Mouse (Mus musculus) kidney, embryonic 16.5 days (tissue): ENCODE results near the gene Gfer. TPM values are rescaled to one million over a fixed set of nuclear protein-coding genes. Genes with fewer than 3 reads are reported as not detected.

Source experiments
- ATAC-seq: fragments of 200-750 bp; cut with Nextera tagmentation; 2 replicates; pipeline ENCODE4 v1.8.0; 2017; ENCODE audit warnings: moderate TSS enrichment; ENCODE audit not compliant: low FRiP score, low TSS enrichment
- H3K27ac ChIP-seq: fragments of 300-500 bp; sonication (generic); 2 replicates; pipeline ENCODE4 v1.5.1; 2014; ENCODE audit warnings: low read length
- H3K27me3 ChIP-seq: fragments of 300-500 bp; sonication (generic); 2 replicates; pipeline ENCODE4 v1.6.1; 2014; ENCODE audit warnings: low read length, control low read depth, mixed read lengths; ENCODE audit not compliant: insufficient read depth
- H3K36me3 ChIP-seq: fragments of 300-500 bp; sonication (generic); 2 replicates; pipeline ENCODE4 v1.6.1; 2014; ENCODE audit warnings: low read length, control low read depth, mixed read lengths; ENCODE audit not compliant: insufficient read depth
- H3K4me1 ChIP-seq: fragments of 300-500 bp; sonication (generic); 2 replicates; pipeline ENCODE4 v1.6.1; 2014; ENCODE audit warnings: low read length, control low read depth, mixed read lengths; ENCODE audit not compliant: insufficient read depth
- H3K4me2 ChIP-seq: fragments of 300-500 bp; sonication (generic); replicated peaks from 2 replicates; pipeline ENCODE4 v1.6.1; 2014; ENCODE audit warnings: low read depth, low read length
- H3K4me3 ChIP-seq: fragments of 300-500 bp; sonication (generic); 2 replicates; pipeline ENCODE4 v1.5.1; 2014; ENCODE audit warnings: mild to moderate bottlenecking, low read length
- H3K9ac ChIP-seq: fragments of 300-500 bp; sonication (generic); replicated peaks from 2 replicates; pipeline ENCODE4 v1.6.1; 2014; ENCODE audit warnings: low read length
- H3K9me3 ChIP-seq: fragments of 300-500 bp; sonication (generic); 2 replicates; pipeline ENCODE4 v1.6.1; 2016; ENCODE audit warnings: low read length, control low read depth
- WGBS: fragments of 180-500 bp; shearing (Covaris S2); extraction: QIAGEN DNeasy Blood & Tissue Kit; methylation state at CpG from one replicate; pipeline ENCODE4 v1.1.7; 2014; 5-methylcytosine and 5-hydroxymethylcytosine counted together
- polyA plus RNA-seq: library from polyadenylated mRNA; unstranded; fragments of >200 nt; fragmentation: Nextera tagmentation; extraction: Ambion mirVana; gene quantifications from 2 replicates; pipeline ENCODE4 v1.2.1, GENCODE M21; 2015

Gfer gene
- polyA plus RNA-seq, 1 experiment from 2014 or later = 44.4 TPM

- Histone ChIP-seq H3K4me2 (no peak overlapping the region), H3K4me1 (peaks cover 20% of the 10 kb centered on the region), H3K9ac (no peak overlapping the region), H3K9me3 (no peaks in the 10 kb centered on the region), H3K4me3 (no peak overlapping the region), H3K27ac (no peak overlapping the region), H3K27me3 (no peaks in the 10 kb centered on the region), H3K36me3 (no peaks in the 10 kb centered on the region)
- WGBS = 88% methylated on average over 1 of the region's 1 CpGs
- ATAC-seq = no peak
Measured at GRCm38 (mm10) chr17:24734513-24734912, 38.6 kb upstream of the Gfer start.

GRCm38 (mm10) chr17:24733434-24734050 is 37.6 kb upstream of the Gfer start:
- 91% methylated on average over 21 of the region's 21 CpGs for WGBS
- Histone ChIP-seq H3K36me3 (no peaks in the 10 kb centered on the region), H3K4me3 (no peak overlapping the region), H3K4me2 (no peak overlapping the region), H3K9ac (no peak overlapping the region), H3K4me1 (peaks cover 20% of the 10 kb centered on the region), H3K27me3 (no peaks in the 10 kb centered on the region), H3K27ac (no peak overlapping the region), H3K9me3 (no peaks in the 10 kb centered on the region)
- ATAC-seq = no peak

GRCm38 (mm10) chr17:24732233-24732935 is 36.4 kb upstream of the Gfer start:
- Histone ChIP-seq H3K9me3 (no peaks in the 10 kb centered on the region), H3K4me2 (no peak overlapping the region), H3K9ac (no peak overlapping the region), H3K4me1 (peaks cover 12% of the 10 kb centered on the region), H3K27me3 (no peaks in the 10 kb centered on the region), H3K27ac (no peak overlapping the region), H3K36me3 (no peaks in the 10 kb centered on the region), H3K4me3 (no peak overlapping the region)
- WGBS = 76% methylated on average over 12 of the region's 12 CpGs
- no peak for ATAC-seq

GRCm38 (mm10) chr17:24730787-24731186 is 34.8 kb upstream of the Gfer start:
- no peak overlapping the region for H3K27ac ChIP-seq
- H3K27me3 ChIP-seq = no peaks in the 10 kb centered on the region
- H3K36me3 ChIP-seq = no peaks in the 10 kb centered on the region
- H3K4me1 ChIP-seq = peaks cover 3% of the 10 kb centered on the region
- no peak overlapping the region for H3K9ac ChIP-seq
- no peak overlapping the region for H3K4me3 ChIP-seq
- WGBS = 82% methylated on average over 14 of the region's 14 CpGs
- H3K4me2 ChIP-seq = no peak overlapping the region
- ATAC-seq = no peak
- H3K9me3 ChIP-seq = no peaks in the 10 kb centered on the region

GRCm38 (mm10) chr17:24729067-24729466 is 33.1 kb upstream of the Gfer start:
- H3K9me3 ChIP-seq = no peaks in the 10 kb centered on the region
- no peak overlapping the region for H3K27ac ChIP-seq
- no peak overlapping the region for H3K4me3 ChIP-seq
- H3K4me1 ChIP-seq = no peaks in the 10 kb centered on the region
- ATAC-seq = no peak
- WGBS = 71% methylated on average over 6 of the region's 6 CpGs
- no peaks in the 10 kb centered on the region for H3K36me3 ChIP-seq
- H3K4me2 ChIP-seq = no peak overlapping the region
- no peaks in the 10 kb centered on the region for H3K27me3 ChIP-seq
- H3K9ac ChIP-seq = no peak overlapping the region

GRCm38 (mm10) chr17:24728184-24728583 is 32.2 kb upstream of the Gfer start:
- Histone ChIP-seq H3K36me3 (no peaks in the 10 kb centered on the region), H3K27me3 (no peaks in the 10 kb centered on the region), H3K9ac (no peak overlapping the region), H3K4me1 (peaks cover 3% of the 10 kb centered on the region), H3K4me2 (no peak overlapping the region), H3K27ac (no peak overlapping the region), H3K9me3 (no peaks in the 10 kb centered on the region), H3K4me3 (no peak overlapping the region)
- no peak for ATAC-seq
- 75% methylated on average over 17 of the region's 17 CpGs for WGBS

- ATAC-seq = no peak
- Histone ChIP-seq H3K4me2 (no peak within 1 kb of the TSS), H3K9ac (no peak within 1 kb of the TSS; the same call in 1 of the 2 replicates), H3K4me1 (peaks cover 9% of the 10 kb centered on the region), H3K27ac (no peak within 1 kb of the TSS), H3K27me3 (no peaks in the 10 kb centered on the region), H3K9me3 (no peaks in the 10 kb centered on the region), H3K36me3 (0 out of 2 replicates have a peak, but pooled peaks cover 1% of the 10 kb centered on the region), H3K4me3 (no peak within 1 kb of the TSS)
- WGBS = 69% methylated on average over 2 of the region's 2 CpGs
Measured at GRCm38 (mm10) chr17:24727618-24728017, 31.7 kb upstream of the Gfer start, which contains the start of gene Rpl3l. TSS of gene Rpl3l (plus strand) at chr17:24727820.

GRCm38 (mm10) chr17:24725637-24726390 is 29.9 kb upstream of the Gfer start:
- WGBS = 70% methylated on average over 3 of the region's 3 CpGs

GRCm38 (mm10) chr17:24724184-24724583 is 28.2 kb upstream of the Gfer start, which contains the start of gene Ndufb10:
TSS of gene Ndufb10 (minus strand) at chr17:24724478.
- Histone ChIP-seq H3K4me2 (peak within 1 kb of the TSS; percentile 82), H3K27ac (peak within 1 kb of the TSS; percentile 87), H3K27me3 (no peaks in the 10 kb centered on the region), H3K9me3 (no peaks in the 10 kb centered on the region), H3K36me3 (peaks cover 16% of the 10 kb centered on the region), H3K9ac (peak within 1 kb of the TSS; percentile 87), H3K4me3 (peak within 1 kb of the TSS; percentile 96), H3K4me1 (peaks cover 25% of the 10 kb centered on the region)
- ATAC-seq = peak; percentile 75
- WGBS = 0% methylated on average over 30 of the region's 30 CpGs

More at GRCm38 (mm10) chr17:24725637-24726390, 29.9 kb upstream of the Gfer start:
- Histone ChIP-seq H3K36me3 (peaks cover 16% of the 10 kb centered on the region), H3K27ac (no peak overlapping the region), H3K27me3 (no peaks in the 10 kb centered on the region), H3K9ac (no peak overlapping the region), H3K4me3 (no peak overlapping the region), H3K4me2 (no peak overlapping the region), H3K4me1 (peaks cover 25% of the 10 kb centered on the region), H3K9me3 (no peaks in the 10 kb centered on the region)
- no peak for ATAC-seq
